Mouse (Mus musculus) E14TG2a.4 (cell line): Measurements from ENCODE around the gene Mark1.

Experiments used
- H3K27me3 ChIP-seq: 2 replicates; pipeline ENCODE4 v1.6.1; 2014; ENCODE audit warnings: low read length, control low read depth; ENCODE audit not compliant: insufficient read depth
- H3K36me3 ChIP-seq: 2 replicates; pipeline ENCODE4 v1.6.1; 2014; ENCODE audit warnings: low read length, control low read depth; ENCODE audit not compliant: insufficient read depth
- H3K4me1 ChIP-seq: replicated peaks from 2 replicates; pipeline ENCODE4 v1.6.1; 2014; ENCODE audit warnings: low read depth, low read length, control low read depth
- H3K4me3 ChIP-seq: replicated peaks from 2 replicates; pipeline ENCODE4 v1.5.1; 2014; ENCODE audit warnings: mild to moderate bottlenecking, low read length
- H3K9me3 ChIP-seq: 2 replicates; pipeline ENCODE4 v1.6.1; 2014; ENCODE audit warnings: low read length, control low read depth
- CTCF ChIP-seq: conservative IDR thresholded peaks from 2 replicates; pipeline ENCODE4 v1.5.1; 2014; ENCODE audit warnings: low read length
- NANOG ChIP-seq: IDR thresholded peaks from 2 replicates; pipeline ENCODE4 v1.6.1; 2014; ENCODE audit warnings: borderline replicate concordance, low read length, mixed read lengths
- POU5F1 ChIP-seq: IDR thresholded peaks from 2 replicates; pipeline ENCODE4 v1.6.1; 2014; ENCODE audit warnings: low read length, borderline replicate concordance

Gene Mark1

GRCm38 (mm10) chr1:184918227-184918888 is 81.0 kb downstream of the Mark1 start:
- 0 out of 2 replicates have a peak, but pooled peaks cover 2% of the 10 kb centered on the region for H3K4me1 ChIP-seq
- no peaks in the 10 kb centered on the region for H3K36me3 ChIP-seq
- no peak overlapping the region for H3K4me3 ChIP-seq
- H3K9me3 ChIP-seq, result no peaks in the 10 kb centered on the region
- TF ChIP-seq POU5F1, result no peak
- peak; percentile 81 for TF ChIP-seq CTCF
- 0 out of 2 replicates have a peak, but pooled peaks cover 2% of the 10 kb centered on the region for H3K27me3 ChIP-seq

DNA sequence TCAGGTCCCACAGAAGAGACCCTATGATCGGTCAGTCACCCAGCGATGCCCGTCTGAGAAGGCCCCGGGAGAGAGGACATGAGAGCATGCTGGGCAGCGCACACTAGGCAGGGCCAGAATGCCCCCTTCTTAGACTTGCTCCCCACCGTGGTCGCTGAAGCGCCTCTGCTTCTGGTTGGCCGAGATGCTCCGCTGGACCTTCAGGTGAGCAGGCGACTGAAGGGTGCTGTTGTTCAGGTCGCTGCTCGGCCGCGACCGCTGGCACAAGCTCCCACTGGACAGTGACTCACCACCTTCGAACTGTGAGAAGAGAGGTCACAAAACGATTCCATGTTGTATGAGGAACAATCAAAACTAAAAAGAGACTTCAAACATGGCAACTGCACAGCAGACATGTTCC is 87.0 kb downstream of the Mark1 start:
- no peak for TF ChIP-seq POU5F1
- no peak for TF ChIP-seq NANOG
- TF ChIP-seq CTCF, result no peak
- no peaks in the 10 kb centered on the region; the same call in 1 of the 2 replicates for H3K27me3 ChIP-seq
- H3K4me1 ChIP-seq, result 0 out of 2 replicates have a peak, but pooled peaks cover 2% of the 10 kb centered on the region
- H3K4me3 ChIP-seq, result no peak overlapping the region
- H3K9me3 ChIP-seq, result no peaks in the 10 kb centered on the region
- H3K36me3 ChIP-seq, result no peaks in the 10 kb centered on the region

- TF ChIP-seq POU5F1, result no peak
- TF ChIP-seq CTCF, result no peak
- no peak for TF ChIP-seq NANOG
- no peaks in the 10 kb centered on the region for H3K36me3 ChIP-seq
- H3K9me3 ChIP-seq, result no peaks in the 10 kb centered on the region
- H3K27me3 ChIP-seq, result no peaks in the 10 kb centered on the region; the same call in 1 of the 2 replicates
- H3K4me1 ChIP-seq, result 0 out of 2 replicates have a peak, but pooled peaks cover 2% of the 10 kb centered on the region
- H3K4me3 ChIP-seq, result no peak overlapping the region
Observed at GRCm38 (mm10) chr1:184911861-184912260, 87.5 kb downstream of the Mark1 start.

- H3K36me3 ChIP-seq, result no peaks in the 10 kb centered on the region
- H3K27me3 ChIP-seq, result no peaks in the 10 kb centered on the region; the same call in 1 of the 2 replicates
- no peaks in the 10 kb centered on the region for H3K9me3 ChIP-seq
- H3K4me3 ChIP-seq, result no peak overlapping the region
- TF ChIP-seq CTCF (no peak), POU5F1 (no peak), NANOG (no peak)
- H3K4me1 ChIP-seq, result no peaks in the 10 kb centered on the region
Observed at GRCm38 (mm10) chr1:184908558-184908957, 90.8 kb downstream of the Mark1 start.

- Histone ChIP-seq H3K4me1 (no peaks in the 10 kb centered on the region), H3K4me3 (no peak overlapping the region), H3K27me3 (no peaks in the 10 kb centered on the region; the same call in 1 of the 2 replicates), H3K9me3 (no peaks in the 10 kb centered on the region), H3K36me3 (no peaks in the 10 kb centered on the region)
- TF ChIP-seq NANOG (no peak), POU5F1 (no peak), CTCF (no peak)
Observed at GRCm38 (mm10) chr1:184905904-184906745, 93.2 kb downstream of the Mark1 start.

GRCm38 (mm10) chr1:184905371-184905770 is 94.0 kb downstream of the Mark1 start:
- no peaks in the 10 kb centered on the region; the same call in 1 of the 2 replicates for H3K27me3 ChIP-seq
- no peaks in the 10 kb centered on the region for H3K9me3 ChIP-seq
- H3K4me1 ChIP-seq, result no peaks in the 10 kb centered on the region
- H3K4me3 ChIP-seq, result no peak overlapping the region
- TF ChIP-seq CTCF (no peak), POU5F1 (no peak), NANOG (no peak)
- no peaks in the 10 kb centered on the region for H3K36me3 ChIP-seq

- Histone ChIP-seq H3K36me3 (no peaks in the 10 kb centered on the region), H3K27me3 (peaks cover 2% of the 10 kb centered on the region), H3K4me3 (no peak overlapping the region), H3K4me1 (no peaks in the 10 kb centered on the region), H3K9me3 (no peaks in the 10 kb centered on the region)
- TF ChIP-seq CTCF (no peak), POU5F1 (no peak), NANOG (no peak)
Observed at GRCm38 (mm10) chr1:184903697-184904096, 95.7 kb downstream of the Mark1 start.

GRCm38 (mm10) chr1:184902886-184903285 is 96.5 kb downstream of the Mark1 start:
- Histone ChIP-seq H3K4me3 (no peak overlapping the region), H3K27me3 (peaks cover 7% of the 10 kb centered on the region), H3K9me3 (no peaks in the 10 kb centered on the region), H3K4me1 (no peaks in the 10 kb centered on the region), H3K36me3 (no peaks in the 10 kb centered on the region)
- TF ChIP-seq CTCF (no peak), NANOG (no peak), POU5F1 (no peak)
